Mouse (Mus musculus) spleen, postnatal 4 days (tissue): Measurements from ENCODE around the gene Hs3st4.

Source experiments
- DNase-seq, 2 experiments: peaks; one replicate each; pipeline ENCODE4 v3.0.0; 2022; ENCODE audit warnings: low spot score in 2 of 2

The Hs3st4 gene

GRCm38 (mm10) chr7:123982461-123983038 lies at the start of gene Hs3st4:
TSS of gene Hs3st4 (plus strand) at chr7:123982869.
- no peak for DNase-seq

DNA sequence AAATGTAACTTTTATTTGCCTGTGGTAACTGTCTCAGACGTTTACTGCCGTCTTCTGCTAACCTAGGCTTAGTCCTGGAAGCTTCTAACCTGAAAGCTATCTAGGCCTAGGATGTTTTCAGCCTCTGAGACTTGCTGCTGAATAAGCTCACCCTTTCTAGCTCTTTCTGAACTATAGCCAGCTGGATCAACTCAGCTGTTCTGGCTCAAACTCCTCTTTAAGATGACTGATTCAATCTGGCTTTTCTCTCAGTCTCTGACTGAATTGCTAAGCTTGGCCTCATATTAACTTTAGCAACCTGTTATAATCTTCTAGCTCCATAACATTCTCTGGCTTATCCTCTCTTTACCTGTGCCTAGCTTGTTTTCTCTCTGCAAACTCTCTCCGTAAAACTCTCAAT lies 35.8 kb upstream of the Hs3st4 start:
- peak in 1 of 2 experiments; percentile 5 for DNase-seq

- peak in 1 of 2 experiments; percentile 27 for DNase-seq
These were observed 19.6 kb upstream of the Hs3st4 start for GRCm38 (mm10) chr7:123963021-123963420.

DNA sequence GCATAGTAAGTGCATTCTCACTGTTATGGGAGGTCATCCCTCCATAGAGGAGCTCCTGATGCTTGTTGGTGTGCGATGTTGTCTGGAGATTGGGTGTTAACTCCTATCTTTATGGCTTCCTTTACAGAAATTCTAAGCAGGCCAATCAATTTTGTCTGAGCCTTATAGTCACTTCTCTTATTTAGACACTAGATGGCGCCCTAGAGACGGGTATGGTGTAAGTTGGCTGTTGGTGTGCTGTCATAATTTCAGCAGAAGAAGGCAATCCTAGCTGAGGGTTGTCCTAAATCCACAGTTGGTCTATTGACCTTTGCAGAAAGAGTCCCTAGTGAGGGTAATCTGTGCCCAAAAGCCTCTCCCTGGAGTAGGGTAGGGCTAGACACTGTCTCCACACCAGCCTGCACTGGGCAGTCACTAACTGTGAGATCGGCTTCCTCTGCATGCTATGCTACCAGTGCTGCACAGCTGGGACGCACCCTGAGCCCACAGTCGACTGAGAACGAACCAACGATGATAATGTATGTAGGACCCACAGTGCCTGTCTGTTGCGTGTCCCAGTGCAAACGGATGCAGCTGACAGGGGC lies 18.0 kb upstream of the Hs3st4 start:
- DNase-seq = peak in 1 of 2 experiments; percentile 41

GRCm38 (mm10) chr7:123965515-123965914 lies 17.2 kb upstream of the Hs3st4 start:
- no peak for DNase-seq

- DNase-seq = no peak
These were observed 7.2 kb upstream of the Hs3st4 start for GRCm38 (mm10) chr7:123975441-123975840.

DNA sequence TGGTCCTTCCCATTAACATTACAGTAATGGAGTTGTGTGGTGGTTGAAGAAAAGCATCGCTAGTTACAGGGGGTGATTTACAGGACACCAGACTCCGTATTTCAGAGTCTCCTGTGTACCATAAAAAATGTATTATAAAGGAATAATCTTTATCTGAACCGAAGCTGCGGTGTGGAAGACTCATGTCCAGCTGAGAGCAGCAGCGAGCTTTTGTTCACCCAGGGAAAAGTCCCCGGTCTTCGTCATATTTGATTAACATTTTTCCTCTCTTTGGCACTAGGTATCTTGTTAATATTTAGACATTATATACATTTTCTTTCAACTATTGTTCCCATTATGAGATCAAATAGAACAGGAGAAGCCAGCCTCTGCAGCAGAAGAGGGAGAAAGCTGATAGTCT lies 1.2 kb upstream of the Hs3st4 start:
- DNase-seq = no peak

- no peak for DNase-seq
These were observed 659 bp upstream of the Hs3st4 start for GRCm38 (mm10) chr7:123982010-123982409.

DNA sequence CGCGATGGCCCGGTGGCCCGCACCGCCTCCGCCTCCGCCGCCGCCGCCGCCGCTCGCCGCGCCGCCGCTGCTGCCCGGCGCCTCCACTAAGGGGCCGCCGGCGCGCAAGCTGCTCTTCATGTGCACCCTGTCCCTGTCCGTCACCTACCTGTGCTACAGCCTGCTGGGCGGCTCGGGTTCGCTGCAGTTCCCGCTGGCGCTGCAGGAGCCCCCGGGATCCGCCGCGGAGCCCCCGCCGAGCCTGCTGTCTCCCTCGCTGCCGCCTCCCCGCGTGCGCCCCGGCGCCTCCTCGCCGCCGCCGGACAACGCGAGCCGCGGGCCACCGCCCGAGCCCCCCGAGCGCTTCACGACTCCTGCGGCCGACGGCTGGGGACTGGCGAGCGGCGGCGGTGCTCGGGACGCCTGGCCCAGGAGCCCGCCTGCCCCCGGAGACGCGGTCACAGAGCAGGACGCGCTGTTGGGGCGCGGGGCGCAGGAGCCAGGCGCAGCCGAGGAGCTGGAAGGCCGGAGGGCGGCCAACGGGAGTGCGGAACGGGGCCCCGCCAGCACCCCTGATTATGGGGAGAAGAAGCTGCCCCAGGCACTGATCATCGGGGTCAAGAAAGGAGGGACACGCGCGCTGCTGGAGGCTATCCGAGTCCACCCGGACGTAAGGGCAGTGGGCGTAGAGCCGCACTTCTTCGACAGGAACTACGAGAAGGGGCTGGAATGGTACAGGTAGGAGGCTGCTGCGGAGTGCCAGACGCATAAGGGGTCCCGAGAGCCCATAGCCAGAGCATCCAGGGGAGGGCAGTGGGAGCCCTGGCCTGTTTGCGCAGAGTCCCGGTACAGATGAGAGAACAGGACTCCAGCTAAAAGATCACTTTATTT lies 743 bp downstream of the Hs3st4 start:
- no peak for DNase-seq

DNA sequence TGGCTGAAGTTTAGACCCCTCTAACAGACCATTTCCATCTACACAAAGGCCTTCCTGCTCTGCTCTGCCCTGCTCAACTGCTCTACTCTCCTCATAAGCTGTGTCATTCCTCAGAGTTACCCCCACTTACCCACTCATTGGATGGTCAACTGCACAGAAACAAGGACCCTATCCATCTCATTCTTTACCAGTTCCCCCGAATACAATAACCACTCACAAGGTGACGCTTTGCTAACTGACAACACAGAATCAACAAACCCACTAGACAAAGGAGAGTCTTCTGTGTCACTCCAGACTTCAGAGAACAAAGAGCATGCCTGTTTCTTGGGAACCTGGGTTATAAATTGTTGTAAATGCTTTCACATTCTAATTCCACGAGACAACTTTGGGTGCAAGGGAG lies 9.5 kb downstream of the Hs3st4 start:
- no peak for DNase-seq

GRCm38 (mm10) chr7:123997266-123997665 lies 14.6 kb downstream of the Hs3st4 start:
- DNase-seq = no peak

GRCm38 (mm10) chr7:123998601-123999000 lies 15.9 kb downstream of the Hs3st4 start:
- no peak for DNase-seq

GRCm38 (mm10) chr7:124026908-124027307 lies 44.2 kb downstream of the Hs3st4 start:
- no peak for DNase-seq

DNA sequence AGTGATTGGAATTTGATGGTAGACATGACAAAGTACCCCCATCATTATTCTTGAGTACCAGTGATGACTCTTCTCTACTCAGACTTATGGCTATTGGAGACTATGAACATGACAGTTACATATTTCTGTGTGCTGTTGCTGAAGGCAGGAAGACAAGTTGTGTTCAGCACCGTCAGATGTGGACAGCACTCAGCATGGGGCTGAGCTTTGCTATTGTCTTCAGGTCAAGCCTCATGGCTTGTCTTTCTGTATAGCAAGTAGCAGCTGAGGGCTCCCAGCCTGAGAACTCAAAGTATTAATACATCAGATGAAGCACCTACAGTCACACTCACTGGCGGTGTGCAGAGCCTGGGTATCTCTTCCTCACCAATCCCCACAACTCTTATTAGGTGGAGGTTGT lies 49.6 kb downstream of the Hs3st4 start:
- DNase-seq = no peak

- DNase-seq = no peak
These were observed 50.7 kb downstream of the Hs3st4 start for GRCm38 (mm10) chr7:124033332-124033731.

DNA sequence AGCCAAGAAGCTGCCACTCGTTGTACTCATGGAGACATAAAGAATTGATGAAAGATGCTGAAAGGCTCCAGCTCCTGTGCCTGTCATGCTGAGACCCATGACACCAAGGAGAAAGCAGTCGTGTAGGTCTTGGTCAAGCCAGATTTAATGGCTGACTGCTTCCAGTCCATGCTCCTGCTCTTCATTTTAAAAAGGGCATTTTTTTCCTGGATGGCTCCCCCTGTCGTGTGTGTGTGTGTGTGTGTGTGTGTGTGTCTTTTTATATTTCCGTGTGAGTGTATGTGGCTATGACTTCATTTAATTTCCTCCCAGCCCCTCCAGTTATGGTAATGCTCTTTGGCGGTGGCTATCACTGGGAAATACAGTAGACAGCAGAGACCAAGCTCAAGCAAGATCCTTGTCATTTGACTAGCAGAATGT lies 54.6 kb downstream of the Hs3st4 start:
- no peak for DNase-seq

DNA sequence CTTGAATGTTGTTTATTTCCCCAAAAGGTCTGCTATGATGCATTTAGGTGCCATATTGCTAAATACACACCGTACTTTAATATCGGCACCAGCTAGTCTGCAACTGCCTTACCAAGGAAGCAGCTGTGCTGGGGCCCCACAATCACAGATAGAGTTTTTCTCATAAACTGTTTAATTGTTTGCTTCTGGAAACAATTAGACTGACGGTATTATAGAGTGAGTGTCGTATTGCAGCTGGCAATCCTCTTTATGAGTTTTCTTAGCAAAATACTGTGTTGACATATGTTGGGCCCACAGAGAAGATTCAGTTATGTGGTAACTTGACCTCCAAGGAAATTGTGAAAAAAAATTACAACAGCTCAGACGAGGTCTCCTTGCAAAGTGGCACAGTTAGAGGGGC lies 56.5 kb downstream of the Hs3st4 start:
- no peak for DNase-seq

DNA sequence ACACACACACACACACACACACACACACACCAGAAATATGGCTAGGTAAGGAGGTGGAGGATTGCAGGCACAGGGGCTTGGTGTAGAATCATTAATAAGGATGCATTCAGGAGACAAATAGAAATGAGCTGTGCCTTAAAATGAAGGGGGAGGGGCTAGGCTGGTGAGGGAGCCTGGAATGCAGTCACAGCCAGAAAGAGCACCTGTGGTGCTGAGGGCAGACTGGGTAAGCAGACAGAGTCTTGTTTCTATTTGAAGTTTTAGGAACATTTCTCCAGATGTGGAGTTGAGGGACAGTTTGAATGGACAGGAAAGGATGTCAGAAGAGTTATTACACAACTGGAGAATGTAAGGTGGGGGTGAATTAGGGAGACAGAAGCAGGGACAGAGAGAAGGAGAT lies 64.7 kb downstream of the Hs3st4 start:
- DNase-seq = no peak

DNA sequence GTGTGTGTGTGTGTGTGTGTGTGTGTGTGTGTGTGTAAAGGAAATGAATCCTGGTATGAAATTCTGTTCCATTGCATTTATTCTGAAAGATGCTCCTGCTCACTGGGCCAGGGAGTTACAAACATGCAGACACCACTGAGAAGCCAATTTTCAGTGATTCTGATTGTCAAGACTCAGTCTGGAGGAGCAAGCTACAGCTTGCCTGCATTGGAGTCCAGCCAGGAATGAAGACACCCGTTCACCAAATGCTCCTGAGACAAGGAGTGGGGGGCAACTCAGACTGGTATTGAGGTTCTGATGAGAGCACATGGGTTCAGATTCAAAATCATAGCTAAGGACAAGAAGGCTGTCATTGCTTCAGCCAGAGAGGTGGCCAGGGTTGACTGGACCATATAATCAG lies 66.3 kb downstream of the Hs3st4 start:
- no peak for DNase-seq

DNA sequence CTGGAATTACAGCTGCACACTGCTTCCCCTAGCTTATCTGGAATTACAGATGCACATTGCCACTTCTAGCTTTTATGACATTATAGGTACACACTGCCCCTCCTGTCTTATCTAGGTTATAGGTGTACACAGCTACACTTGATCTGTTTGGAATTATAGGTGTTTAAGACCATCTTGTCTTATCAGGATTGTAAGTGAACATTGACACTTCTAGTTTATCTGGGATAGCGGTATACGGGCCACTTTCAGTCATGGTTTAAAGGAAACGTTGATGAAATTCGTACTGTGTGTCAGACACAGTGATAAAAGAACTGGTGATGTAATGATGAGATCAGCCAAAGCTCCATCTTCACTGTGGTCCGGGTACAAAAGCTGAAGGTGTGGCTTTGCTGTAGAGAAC lies 67.8 kb downstream of the Hs3st4 start:
- DNase-seq = no peak

GRCm38 (mm10) chr7:124083741-124084140 lies 101.1 kb downstream of the Hs3st4 start:
- DNase-seq = no peak

DNA sequence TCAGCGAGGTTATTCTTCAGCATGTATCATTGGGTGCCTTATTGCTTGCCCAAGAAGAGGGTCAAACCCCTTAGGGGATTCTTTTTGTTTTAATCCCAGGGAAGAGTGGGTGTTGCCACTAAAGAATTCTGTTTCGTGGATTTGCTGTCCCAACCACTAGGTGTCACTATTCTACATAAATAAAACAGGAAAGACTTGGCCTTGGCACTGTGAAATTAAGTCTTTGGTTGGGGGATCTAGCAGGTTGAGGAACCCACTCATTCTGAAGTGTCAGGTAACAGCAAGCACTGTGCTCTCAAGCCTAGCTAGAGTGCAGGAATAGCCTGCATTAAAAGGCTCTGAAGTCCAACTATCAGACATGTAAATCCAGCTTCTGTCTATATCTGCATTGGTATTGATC lies 146.3 kb downstream of the Hs3st4 start:
- DNase-seq = no peak

GRCm38 (mm10) chr7:124131312-124131711 lies 148.6 kb downstream of the Hs3st4 start:
- DNase-seq = peak in 1 of 2 experiments; percentile 16
